Mouse (Mus musculus) E14TG2a.4 (cell line): ENCODE measurements around the gene Olfr1252.

Experiments used
- CTCF ChIP-seq: conservative IDR thresholded peaks from 2 replicates; pipeline ENCODE4 v1.5.1; 2014; ENCODE audit warnings: low read length
- NANOG ChIP-seq: IDR thresholded peaks from 2 replicates; pipeline ENCODE4 v1.6.1; 2014; ENCODE audit warnings: borderline replicate concordance, low read length, mixed read lengths
- POU5F1 ChIP-seq: IDR thresholded peaks from 2 replicates; pipeline ENCODE4 v1.6.1; 2014; ENCODE audit warnings: low read length, borderline replicate concordance

- TF ChIP-seq CTCF (no peak), NANOG (no peak), POU5F1 (no peak)
These were observed 32.2 kb upstream of the Olfr1252 start, which contains the start of gene Olfr1253 for GRCm38 (mm10) chr2:89756990-89757389.
